Mouse (Mus musculus) kidney, adult 8-10 months (tissue): ENCODE data around the gene Fcho1.

Experiments
- DNase-seq, 2 experiments: peaks; one replicate each; pipeline ENCODE4 v3.0.0; 2022

Gene Fcho1

DNA sequence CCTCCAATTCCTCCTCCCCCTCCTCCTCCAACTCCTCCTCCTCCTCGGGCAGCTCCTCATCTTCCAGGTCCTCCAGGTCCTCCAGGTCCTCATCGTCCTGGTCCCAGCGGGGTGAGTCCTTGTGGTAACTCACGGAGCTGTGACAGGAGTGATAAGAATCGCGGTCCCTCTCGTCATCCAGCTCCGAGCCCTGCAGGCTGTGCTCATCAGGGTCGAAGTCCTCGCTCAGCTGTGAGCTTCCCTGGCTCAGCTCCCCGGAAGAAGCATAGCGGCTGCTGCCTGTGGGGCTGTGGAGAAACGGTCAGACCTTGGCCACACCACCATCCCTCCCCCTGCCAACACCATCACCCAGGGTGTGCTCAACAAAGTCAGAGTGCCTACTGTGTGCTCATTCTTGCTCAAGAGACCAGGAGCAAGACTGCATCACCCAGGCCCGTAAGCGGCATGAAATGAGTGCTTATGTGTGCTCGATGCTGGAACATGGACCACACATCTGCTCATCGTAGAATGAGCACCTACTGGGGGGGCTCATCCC lies 66.9 kb downstream of the Fcho1 start:
- peak in 1 of 2 experiments; percentile 34 for DNase-seq
